Comparison of ENCODE assay signal across 27 mouse cellular contexts in genomic region chr8:120015916-120016315, GRCm38 (mm10). TPM values are rescaled to one million over a fixed set of nuclear protein-coding genes. Genes with fewer than 3 reads are reported as not detected.
DNase-seq lines count a peak whose midpoint lies in the region; ATAC-seq and TF ChIP-seq lines count a peak whose summit lies in the region.
"Had no signal": no experiment of that assay in that cellular context is flagged by ENCODE, and none has a peak within 500 bp of the region (broad histone marks: within the 10 kb centered on the region; RNA-seq: fewer than 3 reads in every experiment).

No protein-coding gene starts in this region.

- 0 out of 2 replicates have a peak, but pooled peaks have one; percentile 17 for ATAC-seq in granulocyte monocyte progenitor cell, adult 5-6 weeks (replicated peaks; ENCODE audit: poor library complexity, severe bottlenecking)
- no peak for ATAC-seq in midbrain, embryonic 15.5 days (replicated peaks)
- ATAC-seq: forebrain, embryonic 15.5 days; hindbrain, postnatal 0 days; inflammation-experienced regulatory T-cells, adult 6 months; intestine, postnatal 0 days had no signal

- H3K4me1 ChIP-seq in bone marrow, adult 2 months (ENCODE audit: control insufficient read depth, insufficient read depth, low read length), result peaks cover 7% of the 10 kb centered on the region
- peaks cover 5% of the 10 kb centered on the region for H3K4me1 ChIP-seq in kidney, adult 2 months (ENCODE audit: control insufficient read depth, insufficient read depth, low read length)
- H3K4me1 ChIP-seq in midbrain, embryonic 10.5 days, result peaks cover 50% of the 10 kb centered on the region
- H3K4me1 ChIP-seq in midbrain, embryonic 15.5 days, result peaks cover 3% of the 10 kb centered on the region; the same call in 1 of the 2 replicates
- H3K4me1 ChIP-seq: forebrain, embryonic 12.5 days; forebrain, embryonic 15.5 days had no signal

- H3K79me3 ChIP-seq in C2C12 (ENCODE audit: low read depth), result no peaks in the 10 kb centered on the region

- no peak overlapping the region for H3K9ac ChIP-seq in midbrain, embryonic 15.5 days
- H3K9ac ChIP-seq: forebrain, embryonic 12.5 days; forebrain, embryonic 15.5 days; heart, embryonic 12.5 days; heart, embryonic 15.5 days; hindbrain, embryonic 14.5 days had no signal

- no peak overlapping the region for H3K4me2 ChIP-seq in midbrain, embryonic 15.5 days
- H3K4me2 ChIP-seq: forebrain, embryonic 12.5 days; forebrain, embryonic 15.5 days; heart, embryonic 12.5 days; heart, embryonic 15.5 days; hindbrain, embryonic 14.5 days had no signal

- peaks cover 35% of the 10 kb centered on the region for H3K27me3 ChIP-seq in C2C12 (ENCODE audit: control insufficient read depth, insufficient read depth, insufficient read length)
- no peaks in the 10 kb centered on the region for H3K27me3 ChIP-seq in kidney, adult 2 months (replicated peaks; ENCODE audit: control insufficient read depth, insufficient read depth, low read length)
- peaks cover 9% of the 10 kb centered on the region; the same call in 1 of the 2 replicates for H3K27me3 ChIP-seq in midbrain, embryonic 10.5 days (ENCODE audit: low read depth, poor library complexity, severe bottlenecking)
- no peaks in the 10 kb centered on the region for H3K27me3 ChIP-seq in midbrain, embryonic 15.5 days (replicated peaks)
- H3K27me3 ChIP-seq: forebrain, embryonic 12.5 days; forebrain, embryonic 15.5 days had no signal

- H3ac ChIP-seq in C2C12 (ENCODE audit: control insufficient read depth, insufficient read length, low read depth), result no peak overlapping the region

- peak; percentile 89 for DNase-seq in 3T3-L1 (ENCODE audit: low read depth, low spot score)
- no peak for DNase-seq in kidney, adult 2 months
- no peak for DNase-seq in midbrain, embryonic 10.5 days (ENCODE audit: low spot score)
- DNase-seq in thymus, postnatal 25 days, result no peak
- DNase-seq: adrenal gland, adult 2 months; adrenal gland, postnatal 14 days; cerebellum, adult 11-12 months; cerebellum, adult 8-10 months; cerebellum, postnatal 10 days; cerebellum, postnatal 36 days; embryo, embryonic 11 days; gastrocnemius, postnatal 10 days; heart, adult 18-20 months; heart, postnatal 10 days; heart, postnatal 36 days had no signal

- no peak for TF ChIP-seq CTCF in C2C12 (IDR thresholded peaks at IDR 0.05; ENCODE audit: control insufficient read depth, insufficient read depth, insufficient read length)
- TF ChIP-seq CTCF in bone marrow, adult 2 months (IDR thresholded peaks at IDR 0.05; ENCODE audit: control insufficient read depth, insufficient read depth, low read length), result no peak
- no peak for TF ChIP-seq CTCF in kidney, adult 2 months (conservative IDR thresholded peaks at IDR 0.05; ENCODE audit: insufficient read depth, insufficient read length, low read depth, low read length)

- H3K9me3 ChIP-seq in midbrain, embryonic 10.5 days (replicated peaks), result no peaks in the 10 kb centered on the region
- H3K9me3 ChIP-seq in midbrain, embryonic 15.5 days, result no peaks in the 10 kb centered on the region
- H3K9me3 ChIP-seq: forebrain, embryonic 12.5 days; forebrain, embryonic 15.5 days; heart, embryonic 12.5 days; heart, embryonic 15.5 days had no signal

- TF ChIP-seq POLR2A in bone marrow, adult 2 months (IDR thresholded peaks at IDR 0.05; ENCODE audit: borderline replicate concordance, control insufficient read depth, low read depth, low read length), result no peak
- no peak for TF ChIP-seq POLR2A in kidney, adult 2 months (IDR thresholded peaks at IDR 0.05; ENCODE audit: low read depth, low read length)

- 56% methylated on average over 8 of the region's 8 CpGs for WGBS in bone marrow, adult 2 months
- WGBS in kidney, adult 2 months, result 91% methylated on average over 8 of the region's 8 CpGs
- 86% methylated on average over 8 of the region's 8 CpGs for WGBS in midbrain, embryonic 10.5 days
- 92% methylated on average over 8 of the region's 8 CpGs for WGBS in midbrain, embryonic 15.5 days

- H3K27ac ChIP-seq in bone marrow, adult 2 months (ENCODE audit: control insufficient read depth, insufficient read depth, low read depth, low read length, poor library complexity), result peak overlapping the region; percentile 76
- H3K27ac ChIP-seq in kidney, adult 2 months (ENCODE audit: insufficient read depth, low read depth, low read length), result no peak overlapping the region
- no peak overlapping the region for H3K27ac ChIP-seq in midbrain, embryonic 10.5 days (replicated peaks)
- H3K27ac ChIP-seq in midbrain, embryonic 15.5 days, result no peak overlapping the region
- H3K27ac ChIP-seq: forebrain, embryonic 12.5 days; forebrain, embryonic 15.5 days; heart, embryonic 15.5 days; hindbrain, embryonic 14.5 days; hindbrain, postnatal 0 days had no signal

- H3K79me2 ChIP-seq in C2C12 (ENCODE audit: control insufficient read depth, insufficient read depth), result no peaks in the 10 kb centered on the region

- H3K36me3 ChIP-seq in C2C12 (ENCODE audit: control insufficient read depth, insufficient read depth), result no peaks in the 10 kb centered on the region
- H3K36me3 ChIP-seq in kidney, adult 2 months (ENCODE audit: control insufficient read depth, insufficient read depth, low read length), result no peaks in the 10 kb centered on the region
- no peaks in the 10 kb centered on the region for H3K36me3 ChIP-seq in midbrain, embryonic 10.5 days
- H3K36me3 ChIP-seq in midbrain, embryonic 15.5 days (replicated peaks), result no peaks in the 10 kb centered on the region
- H3K36me3 ChIP-seq: forebrain, embryonic 12.5 days; forebrain, embryonic 15.5 days; heart, embryonic 12.5 days; heart, embryonic 15.5 days had no signal

- H3K4me3 ChIP-seq in C2C12 (ENCODE audit: insufficient read depth, poor library complexity, severe bottlenecking), result no peak overlapping the region
- H3K4me3 ChIP-seq in bone marrow, adult 2 months (replicated peaks; ENCODE audit: control insufficient read depth, low read depth, low read length), result no peak overlapping the region
- H3K4me3 ChIP-seq in kidney, adult 2 months (ENCODE audit: insufficient read depth, low read depth, low read length), result no peak overlapping the region
- no peak overlapping the region for H3K4me3 ChIP-seq in midbrain, embryonic 10.5 days
- no peak overlapping the region for H3K4me3 ChIP-seq in midbrain, embryonic 15.5 days
- H3K4me3 ChIP-seq: forebrain, embryonic 12.5 days; forebrain, embryonic 15.5 days; heart, embryonic 12.5 days; heart, embryonic 15.5 days had no signal

TF ChIP-seq in C2C12, 6 proteins besides CTCF, POLR2A, EP300 and RAD21:
- TF ChIP-seq FOSL1 (IDR thresholded peaks at IDR 0.05; ENCODE audit: insufficient read depth, low read length, poor library complexity, severe bottlenecking), result peak; percentile 85
- TF ChIP-seq MYOD1 (IDR thresholded peaks at IDR 0.05; ENCODE audit: control insufficient read depth, insufficient read length, low read depth), result peak; percentile 27
- TF ChIP-seq MAX (IDR thresholded peaks at IDR 0.05), result peak; percentile 86
- no peak for TF ChIP-seq USF1 (IDR thresholded peaks at IDR 0.05; ENCODE audit: low read depth)
- no peak for TF ChIP-seq MYOG (IDR thresholded peaks at IDR 0.05; ENCODE audit: control insufficient read depth, extremely low read depth, insufficient read length)
- peak; percentile 53 for TF ChIP-seq CEBPB (IDR thresholded peaks at IDR 0.05; ENCODE audit: low read depth)

RNA-seq across cellular contexts. Expression of gene Crispld2, which starts 23.7 kb away (rescaled TPM):
- polyA plus RNA-seq in C2C12 (2012; fragmentation: generic; extraction: Trizol), result 0.13 TPM
- polyA plus RNA-seq in bone marrow, adult 2 months (2011; ENCODE audit: insufficient read depth, insufficient read length, low replicate concordance, missing spikeins), result 4.9 and 17.2 TPM in 2 replicates
- not detected in 2 replicates for total RNA-seq in granulocyte monocyte progenitor cell, adult 5-6 weeks (2014; fragmentation: Nextera tagmentation)
- total RNA-seq in granulocyte monocyte progenitor cell, adult 5-6 weeks (2017), result 0.73 and 1.7 TPM in 2 replicates
- 16.7 and 19.7 TPM in 2 replicates for polyA plus RNA-seq in kidney, adult 2 months (2012; rRNA removed)
- 2.9 and 4.0 TPM in 2 replicates for polyA plus RNA-seq in midbrain, embryonic 10.5 days (2016; fragmentation: Nextera tagmentation; extraction: Ambion mirVana)
- polyA plus RNA-seq in midbrain, embryonic 15.5 days (2015; fragmentation: Nextera tagmentation; extraction: Ambion mirVana), result 2.9 TPM in 2 replicates
